Mouse (Mus musculus) MEL (cell line): Measurements from ENCODE around the gene Tiam1. TPM values are rescaled to one million over a fixed set of nuclear protein-coding genes. Genes with fewer than 3 reads are reported as not detected.

Experiments
- DNase-seq: peaks from one replicate; pipeline ENCODE4 v3.0.0; 2011; ENCODE audit warnings: low read depth, low spot score
- H3K27ac ChIP-seq: 2 replicates; pipeline ENCODE4 v1.5.1; 2012; ENCODE audit warnings: low read depth, mild to moderate bottlenecking, control low read depth, low read length, moderate library complexity; ENCODE audit not compliant: control insufficient read depth
- H3K27me3 ChIP-seq, 2 experiments: fragments of 150-350 bp in 1 of 2; sonication (generic) in 1 of 2; 2 replicates each; pipeline ENCODE4 v1.6.1; 2012; ENCODE audit warnings: low read length in 2 of 2, mild to moderate bottlenecking in 2 of 2, improper control_type of control experiment in 1 of 2, moderate library complexity in 1 of 2; ENCODE audit not compliant: insufficient read depth in 2 of 2, control insufficient read depth in 1 of 2
- H3K36me3 ChIP-seq, 2 experiments: 2 replicates each; pipeline ENCODE4 v1.6.1; 2012 to 2014; ENCODE audit warnings: low read length in 2 of 2, improper control_type of control experiment in 1 of 2, inconsistent platforms in 1 of 2, mild to moderate bottlenecking in 1 of 2; ENCODE audit not compliant: insufficient read depth in 2 of 2, control insufficient read depth in 1 of 2
- H3K4me1 ChIP-seq, 2 experiments: fragments of 150-350 bp in 1 of 2; sonication (generic) in 1 of 2; 2 replicates each; pipeline ENCODE4 v1.6.1; 2012; ENCODE audit warnings: low read length in 2 of 2, improper control_type of control experiment in 1 of 2, mild to moderate bottlenecking in 1 of 2; ENCODE audit not compliant: insufficient read depth in 2 of 2, control insufficient read depth in 1 of 2
- H3K4me3 ChIP-seq, 2 experiments: fragments of 150-350 bp in 1 of 2; sonication (generic) in 1 of 2; 2 replicates each; pipeline ENCODE4 v1.5.1; 2012; ENCODE audit warnings: low read depth in 2 of 2, low read length in 2 of 2, mild to moderate bottlenecking in 2 of 2, moderate library complexity in 2 of 2, control low read depth in 1 of 2, improper control_type of control experiment in 1 of 2; ENCODE audit not compliant: control insufficient read depth in 1 of 2, insufficient read depth in 1 of 2
- H3K79me2 ChIP-seq: 2 replicates; pipeline ENCODE4 v1.6.1; 2012; ENCODE audit warnings: mild to moderate bottlenecking, low read length, moderate library complexity; ENCODE audit not compliant: control insufficient read depth, poor library complexity, insufficient read depth
- H3K9ac ChIP-seq: 2 replicates; pipeline ENCODE4 v1.6.1; 2012; ENCODE audit warnings: low read depth, mild to moderate bottlenecking, control low read depth, low read length, moderate library complexity; ENCODE audit not compliant: control insufficient read depth, poor library complexity, severe bottlenecking
- H3K9me3 ChIP-seq: fragments of 150-350 bp; sonication (generic); replicated peaks from 2 replicates; pipeline ENCODE4 v1.6.1; 2012; ENCODE audit warnings: mild to moderate bottlenecking, low read length, improper control_type of control experiment, moderate library complexity; ENCODE audit not compliant: insufficient read depth
- BHLHE40 ChIP-seq: IDR thresholded peaks from 2 replicates; pipeline ENCODE4 v1.6.1; 2012; ENCODE audit warnings: low read depth, mild to moderate bottlenecking, inconsistent platforms, low read length, improper control_type of control experiment, borderline replicate concordance
- CHD1 ChIP-seq: IDR thresholded peaks from 2 replicates; pipeline ENCODE4 v1.6.1; 2012; ENCODE audit warnings: low read depth, mild to moderate bottlenecking, inconsistent platforms, low read length, improper control_type of control experiment
- CTCF ChIP-seq, 3 experiments: IDR thresholded peaks in 2 of 3; conservative IDR thresholded peaks in 1 of 3; 2 replicates each; pipeline ENCODE4 v1.5.1; 2011 to 2012; ENCODE audit warnings: low read length in 3 of 3, low read depth in 2 of 3, mild to moderate bottlenecking in 2 of 3, improper control_type of control experiment in 1 of 3, inconsistent platforms in 1 of 3, mixed read lengths in 1 of 3, moderate library complexity in 1 of 3; ENCODE audit not compliant: control insufficient read depth in 1 of 3, insufficient read depth in 1 of 3, poor library complexity in 1 of 3, severe bottlenecking in 1 of 3
- E2F4 ChIP-seq: IDR thresholded peaks from 2 replicates; pipeline ENCODE4 v1.6.1; 2011; ENCODE audit warnings: low read depth, low read length, improper control_type of control experiment, borderline replicate concordance
- ELF1 ChIP-seq: IDR thresholded peaks from 2 replicates; pipeline ENCODE4 v1.6.1; 2014; ENCODE audit warnings: low read depth, mild to moderate bottlenecking, inconsistent platforms, low read length, improper control_type of control experiment, moderate library complexity
- GATA1 ChIP-seq: IDR thresholded peaks from 2 replicates; pipeline ENCODE4 v1.6.1; 2011; ENCODE audit warnings: low read depth, low read length, improper control_type of control experiment
- JUND ChIP-seq: IDR thresholded peaks from 2 replicates; pipeline ENCODE4 v1.6.1; 2011; ENCODE audit warnings: low read depth, mild to moderate bottlenecking, improper control_type of control experiment, low read length
- KAT2A ChIP-seq: conservative IDR thresholded peaks from 2 replicates; pipeline ENCODE4 v1.6.1; 2012; ENCODE audit warnings: low read depth, low read length, improper control_type of control experiment, inconsistent platforms
- MYB ChIP-seq: IDR thresholded peaks from 2 replicates; pipeline ENCODE4 v1.6.1; 2011; ENCODE audit warnings: mild to moderate bottlenecking, low read depth, low read length, improper control_type of control experiment
- NRF1 ChIP-seq: IDR thresholded peaks from 2 replicates; pipeline ENCODE4 v1.6.1; 2014; ENCODE audit warnings: low read depth, mild to moderate bottlenecking, inconsistent platforms, low read length, improper control_type of control experiment, moderate library complexity; ENCODE audit not compliant: poor library complexity, insufficient read depth, severe bottlenecking
- POLR2A ChIP-seq, 2 experiments: IDR thresholded peaks; 2 replicates each; pipeline ENCODE4 v1.6.1; 2011 to 2012; ENCODE audit warnings: low read length in 2 of 2, mild to moderate bottlenecking in 2 of 2, control low read depth in 1 of 2, improper control_type of control experiment in 1 of 2, low read depth in 1 of 2, moderate library complexity in 1 of 2; ENCODE audit not compliant: control insufficient read depth in 1 of 2, insufficient read depth in 1 of 2, poor library complexity in 1 of 2
- POLR2AphosphoS2 ChIP-seq: IDR thresholded peaks from 2 replicates; pipeline ENCODE4 v1.6.1; 2011; ENCODE audit warnings: low read length, improper control_type of control experiment
- SMC3 ChIP-seq: IDR thresholded peaks from 2 replicates; pipeline ENCODE4 v1.6.1; 2011; ENCODE audit warnings: low read depth, low read length, improper control_type of control experiment
- TAL1 ChIP-seq: IDR thresholded peaks from 2 replicates; pipeline ENCODE4 v1.6.1; 2012; ENCODE audit warnings: mild to moderate bottlenecking, inconsistent platforms, low read length, moderate library complexity, mixed read lengths
- TCF12 ChIP-seq: IDR thresholded peaks from 2 replicates; pipeline ENCODE4 v1.6.1; 2014; ENCODE audit warnings: low read depth, mild to moderate bottlenecking, inconsistent platforms, low read length, improper control_type of control experiment, moderate library complexity
- UBTF ChIP-seq: IDR thresholded peaks from 2 replicates; pipeline ENCODE4 v1.6.1; 2012; ENCODE audit warnings: low read depth, mild to moderate bottlenecking, inconsistent platforms, low read length, improper control_type of control experiment, moderate library complexity, borderline replicate concordance; ENCODE audit not compliant: insufficient read depth
- USF1 ChIP-seq: IDR thresholded peaks from 2 replicates; pipeline ENCODE4 v1.6.1; 2014; ENCODE audit warnings: low read depth, mild to moderate bottlenecking, inconsistent platforms, low read length, improper control_type of control experiment, moderate library complexity
- USF2 ChIP-seq, 2 experiments: IDR thresholded peaks; 2 replicates each; pipeline ENCODE4 v1.6.1; 2011 to 2012; ENCODE audit warnings: improper control_type of control experiment in 2 of 2, low read length in 2 of 2, borderline replicate concordance in 1 of 2, inconsistent platforms in 1 of 2, low read depth in 1 of 2, mild to moderate bottlenecking in 1 of 2; ENCODE audit not compliant: insufficient read depth in 1 of 2
- polyA plus RNA-seq, 2 experiments: library from polyadenylated mRNA; stranded (reverse) in 1 of 2; unstranded in 1 of 2; fragments of >175 nt in 1 of 2; fragments of >200 nt in 1 of 2; gene quantifications; 2 replicates each; pipeline versions ENCODE4 v1.2.1 to v1.2.4; 2012; ENCODE audit warnings: low replicate concordance in 2 of 2, low read depth in 1 of 2; ENCODE audit not compliant: insufficient read length in 2 of 2, insufficient read depth in 1 of 2, missing spikeins in 1 of 2
- total RNA-seq: library from RNA; depleted of rRNA; stranded (reverse); fragments of 300-350 nt; gene quantifications from 2 replicates; pipeline ENCODE4 v1.2.3, GENCODE M21; 2012

Tiam1 gene
- total and polyA plus RNA-seq, 3 experiments, result 15.0 to 23.9 (median 19.9) TPM

DNA sequence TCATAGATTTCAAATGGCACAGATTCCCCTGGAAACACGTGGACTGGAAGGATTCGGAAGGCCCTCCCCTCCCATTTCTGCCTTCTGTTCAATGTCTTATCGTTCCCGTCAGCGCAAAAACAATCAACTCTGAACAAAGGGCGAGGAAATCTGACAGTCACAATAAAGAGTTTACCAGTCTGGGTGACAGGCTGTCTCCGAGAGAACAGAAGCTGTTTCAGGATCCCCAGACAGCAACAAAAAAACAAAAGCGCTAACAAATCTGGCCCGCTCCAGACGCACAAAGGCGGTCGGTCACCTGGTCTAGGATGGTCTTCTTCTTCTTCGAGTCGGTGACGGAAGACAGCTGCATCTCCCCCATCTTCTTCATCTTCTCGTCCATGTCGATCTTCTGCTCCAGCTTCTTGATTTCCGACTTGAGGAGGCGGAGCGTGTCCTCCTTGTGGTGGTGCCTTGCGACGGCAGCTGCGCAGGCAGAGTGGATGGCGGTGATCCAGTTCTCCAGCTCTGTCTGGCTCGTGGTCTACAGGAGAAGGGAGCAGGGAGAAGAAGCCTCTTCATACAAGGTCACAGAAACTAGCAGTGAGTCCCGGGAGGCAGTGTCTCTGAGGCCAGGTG lies 276.2 kb downstream of the Tiam1 start:
- Histone ChIP-seq H3K79me2 (no peaks in the 10 kb centered on the region), H3K36me3 (peaks cover 0 to 23% of the 10 kb centered on the region in 2 experiments; a peak in 2 of 4 replicates), H3K4me3 (no peak overlapping the region), H3K9ac (no peak overlapping the region), H3K9me3 (no peaks in the 10 kb centered on the region), H3K4me1 (peaks cover 5 to 32% of the 10 kb centered on the region in 2 experiments; a peak in 3 of 4 replicates), H3K27me3 (no peaks in the 10 kb centered on the region), H3K27ac (no peak overlapping the region)
- TF ChIP-seq POLR2AphosphoS2 (no peak), USF1 (no peak), E2F4 (no peak), TCF12 (no peak), BHLHE40 (no peak), ELF1 (no peak), SMC3 (no peak), POLR2A (IDR thresholded peaks at IDR 0.05; ENCODE audit: control insufficient read depth in 1 of 2, insufficient read depth in 1 of 2, low read depth in 1 of 2, low read length in 2 of 2, poor library complexity in 1 of 2) (no peak), KAT2A (no peak), MYB (no peak)
- DNase-seq, result no peak

- DNase-seq, result no peak
- Histone ChIP-seq H3K27me3 (no peaks in the 10 kb centered on the region), H3K4me3 (no peak overlapping the region), H3K9ac (no peak overlapping the region), H3K27ac (no peak overlapping the region), H3K79me2 (no peaks in the 10 kb centered on the region), H3K9me3 (no peaks in the 10 kb centered on the region), H3K4me1 (peaks cover 2 to 16% of the 10 kb centered on the region in 2 experiments; a peak in 3 of 4 replicates), H3K36me3 (peaks cover 0 to 16% of the 10 kb centered on the region in 2 experiments; a peak in 2 of 4 replicates)
- TF ChIP-seq CHD1 (no peak), UBTF (no peak), USF2 (IDR thresholded peaks at IDR 0.05; ENCODE audit: borderline replicate concordance in 1 of 2, insufficient read depth in 1 of 2, low read depth in 1 of 2, low read length in 2 of 2) (no peak), ELF1 (no peak), NRF1 (no peak), TAL1 (no peak), CTCF (IDR thresholded peaks at IDR 0.05 in 2 of 3, conservative IDR thresholded peaks at IDR 0.05 in 1 of 3; ENCODE audit: control insufficient read depth in 1 of 3, insufficient read depth in 1 of 3, low read depth in 2 of 3, low read length in 3 of 3, poor library complexity in 1 of 3, severe bottlenecking in 1 of 3) (no peak), POLR2A (IDR thresholded peaks at IDR 0.05; ENCODE audit: control insufficient read depth in 1 of 2, insufficient read depth in 1 of 2, low read depth in 1 of 2, low read length in 2 of 2, poor library complexity in 1 of 2) (no peak), JUND (no peak), GATA1 (no peak)
Observed at GRCm38 (mm10) chr16:89865136-89865535, 278.4 kb downstream of the Tiam1 start.
